Mouse (Mus musculus): ENCODE measurements around the gene Rhd. TPM values are rescaled to one million over a fixed set of nuclear protein-coding genes. Genes with fewer than 3 reads are reported as not detected.

The Rhd gene
- total and polyA plus RNA-seq, 3 experiments: 0.79 to 1.3 (median 1.1) TPM

DNA sequence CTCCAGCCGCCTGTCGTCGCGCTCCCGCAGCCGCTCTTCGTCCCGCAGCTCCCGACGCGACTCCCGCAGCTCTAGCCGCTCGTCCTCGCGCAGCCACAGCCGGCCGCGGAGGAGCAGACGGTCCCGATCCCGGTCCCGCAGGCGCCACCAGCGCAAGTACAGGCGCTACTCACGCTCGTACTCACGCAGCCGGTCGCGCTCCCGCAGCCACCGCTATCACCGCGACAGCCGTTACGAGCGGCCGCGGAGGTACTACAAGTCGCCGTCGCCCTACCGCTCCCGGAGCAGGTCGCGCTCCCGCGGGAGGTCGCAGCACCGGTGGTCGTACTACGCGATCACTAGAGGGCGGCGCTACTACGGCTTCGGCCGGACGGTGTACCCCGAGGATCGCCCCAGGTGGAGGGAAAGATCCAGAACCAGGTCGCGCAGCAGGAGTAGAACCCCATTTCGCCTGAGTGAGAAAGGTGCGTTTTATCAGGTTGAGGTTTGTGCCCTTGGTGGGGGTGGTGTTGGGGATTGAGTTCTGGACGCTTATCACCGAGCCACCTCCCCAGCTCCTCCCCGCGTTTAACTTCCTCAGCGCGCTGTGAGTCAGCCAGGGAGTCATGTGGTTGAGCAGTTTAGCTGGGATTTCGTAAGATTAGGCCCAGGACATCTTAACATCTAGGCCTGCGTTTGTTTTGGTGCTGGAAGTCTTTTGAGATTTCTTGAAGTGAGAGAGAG is 59.8 kb downstream of the Rhd start:
- in situ Hi-C loops (cut with MboI; ENCODE audit: low pct_ligation_motif_present, low pct_unique_long_range_greater_than_20kb, low sequenced_read_pairs): no loop called here
- peaks cover 5 to 53% of the 10 kb centered on the region in 2 experiments; a peak in 3 of 4 replicates for H3K4me1 ChIP-seq (ENCODE audit: control insufficient read depth in 1 of 2, insufficient read depth in 2 of 2)
- peak overlapping the region; percentile 95 for H3K9ac ChIP-seq (ENCODE audit: insufficient read depth, low read depth)
- H3K4me2 ChIP-seq (ENCODE audit: insufficient read depth, low read depth, poor library complexity, severe bottlenecking): peak overlapping the region; percentile 80
- no peaks in the 10 kb centered on the region for H3K27me3 ChIP-seq (replicated peaks)
- peaks cover 29% of the 10 kb centered on the region for H3K79me2 ChIP-seq (replicated peaks; ENCODE audit: control insufficient read depth, extremely low read depth, insufficient read depth, poor library complexity, severe bottlenecking)
- H3K36me3 ChIP-seq (replicated peaks in 1 of 2; ENCODE audit: control insufficient read depth in 1 of 2, insufficient read depth in 1 of 2, low read length in 1 of 2): peaks cover 37 to 51% of the 10 kb centered on the region in 2 experiments
- peak overlapping the region; percentile 61 for H3K27ac ChIP-seq (ENCODE audit: insufficient read depth, low read depth)
- TF ChIP-seq SIN3A (IDR thresholded peaks at IDR 0.05; ENCODE audit: low read length): peak; percentile 42
- no peak for TF ChIP-seq CHD2 (IDR thresholded peaks at IDR 0.05; ENCODE audit: low read length)
- TF ChIP-seq CHD1 (IDR thresholded peaks at IDR 0.05; ENCODE audit: low read depth, low read length): peak; percentile 40; the same call in 1 of the 2 replicates
- no peak for TF ChIP-seq HCFC1 (IDR thresholded peaks at IDR 0.05; ENCODE audit: low read depth, low read length)
- dilution Hi-C loops (cut with MboI; ENCODE audit: extremely low pct_ligation_motif_present, extremely low pct_unique_long_range_greater_than_20kb, low sequenced_read_pairs): no loop called here
- H3K4me3 ChIP-seq (replicated peaks in 1 of 3; ENCODE audit: low read depth in 2 of 3, low read length in 2 of 3, poor library complexity in 1 of 3): peak overlapping the region; percentile 80 to 100 (median 96)
- no peak for DNase-seq (ENCODE audit: extremely low read depth)
- H3K9me3 ChIP-seq (replicated peaks; ENCODE audit: low read length): no peaks in the 10 kb centered on the region

DNA sequence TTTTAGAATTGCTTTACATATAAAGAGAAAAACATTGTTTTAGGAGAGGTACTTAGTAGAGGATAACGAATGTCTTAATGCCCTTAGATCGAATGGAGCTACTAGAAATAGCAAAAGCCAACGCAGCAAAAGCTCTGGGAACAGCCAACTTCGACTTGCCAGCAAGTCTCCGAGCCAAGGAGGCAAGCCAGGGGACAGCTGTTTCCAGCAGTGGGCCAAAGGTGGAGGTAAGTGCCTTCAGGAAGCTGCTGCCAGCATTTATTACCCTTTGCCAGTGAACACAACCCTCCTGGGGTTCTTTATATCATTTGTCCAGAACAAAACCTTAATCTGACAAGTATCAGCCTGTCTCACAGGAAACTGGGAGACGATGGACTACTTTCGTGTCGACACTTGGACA is 60.9 kb downstream of the Rhd start:
- peaks cover 2 to 48% of the 10 kb centered on the region in 2 experiments; a peak in 3 of 4 replicates for H3K4me1 ChIP-seq (ENCODE audit: control insufficient read depth in 1 of 2, insufficient read depth in 2 of 2)
- in situ Hi-C loops (cut with MboI; ENCODE audit: low pct_ligation_motif_present, low pct_unique_long_range_greater_than_20kb, low sequenced_read_pairs): no loop called here
- H3K9me3 ChIP-seq (replicated peaks; ENCODE audit: low read length): no peaks in the 10 kb centered on the region
- peak overlapping the region; percentile 89 for H3K4me2 ChIP-seq (ENCODE audit: insufficient read depth, low read depth, poor library complexity, severe bottlenecking)
- DNase-seq (ENCODE audit: extremely low read depth): no peak
- H3K9ac ChIP-seq (ENCODE audit: insufficient read depth, low read depth): peak overlapping the region; percentile 95
- H3K27ac ChIP-seq (ENCODE audit: insufficient read depth, low read depth): no peak overlapping the region
- H3K27me3 ChIP-seq (replicated peaks): no peaks in the 10 kb centered on the region
- H3K4me3 ChIP-seq (replicated peaks in 1 of 3; ENCODE audit: low read depth in 2 of 3, low read length in 2 of 3, poor library complexity in 1 of 3): peak overlapping the region; percentile 62 to 96 (median 80)
- no peak for TF ChIP-seq TCF12 (IDR thresholded peaks at IDR 0.05; ENCODE audit: low read depth, low read length)
- no peak for TF ChIP-seq CHD1 (IDR thresholded peaks at IDR 0.05; ENCODE audit: low read depth, low read length)
- no peak for TF ChIP-seq TBP (conservative IDR thresholded peaks at IDR 0.05; ENCODE audit: low read depth, low read length)
- TF ChIP-seq ELF1 (IDR thresholded peaks at IDR 0.05; ENCODE audit: low read depth, low read length): no peak
- no peak for TF ChIP-seq IRF4 (IDR thresholded peaks at IDR 0.05; ENCODE audit: low read depth, low read length)
- TF ChIP-seq MAFK (IDR thresholded peaks at IDR 0.05; ENCODE audit: insufficient replicate concordance, low read length): no peak
- no peak for TF ChIP-seq RCOR1 (conservative IDR thresholded peaks at IDR 0.05; ENCODE audit: low read depth, low read length)
- no peak for TF ChIP-seq JUND (conservative IDR thresholded peaks at IDR 0.05; ENCODE audit: low read depth, low read length)
- TF ChIP-seq POLR2A (IDR thresholded peaks at IDR 0.05; ENCODE audit: low read depth, low read length): no peak
- TF ChIP-seq MAX (IDR thresholded peaks at IDR 0.05; ENCODE audit: low read length): no peak
- TF ChIP-seq KAT2A (IDR thresholded peaks at IDR 0.05; ENCODE audit: insufficient replicate concordance, low read length): no peak
- TF ChIP-seq ETS1 (conservative IDR thresholded peaks at IDR 0.05; ENCODE audit: low read depth, low read length): no peak
- no peak for TF ChIP-seq ZKSCAN1 (IDR thresholded peaks at IDR 0.05; ENCODE audit: borderline replicate concordance, low read depth, low read length)
- TF ChIP-seq RAD21 (IDR thresholded peaks at IDR 0.05; ENCODE audit: low read depth, low read length): no peak
- peaks cover 29% of the 10 kb centered on the region for H3K79me2 ChIP-seq (replicated peaks; ENCODE audit: control insufficient read depth, extremely low read depth, insufficient read depth, poor library complexity, severe bottlenecking)
- H3K36me3 ChIP-seq (replicated peaks in 1 of 2; ENCODE audit: control insufficient read depth in 1 of 2, insufficient read depth in 1 of 2, low read length in 1 of 2): peaks cover 37 to 56% of the 10 kb centered on the region in 2 experiments
- dilution Hi-C loops (cut with MboI; ENCODE audit: extremely low pct_ligation_motif_present, extremely low pct_unique_long_range_greater_than_20kb, low sequenced_read_pairs): no loop called here

Data from CH12.LX (cell line).